8 mouse cellular contexts compared by ENCODE assay signal in genomic region chr4:46389612-46390341, GRCm38 (mm10). TPM values are rescaled to one million over a fixed set of nuclear protein-coding genes. Genes with fewer than 3 reads are reported as not detected.
DNase-seq lines count a peak whose midpoint lies in the region; ATAC-seq lines count a peak whose summit lies in the region.

No protein-coding gene starts in this region.

- peaks cover 20% of the 10 kb centered on the region for H3K36me3 ChIP-seq in forebrain, embryonic 14.5 days (ENCODE audit: control insufficient read depth, insufficient read depth, low read length)

- 0 out of 2 replicates have a peak, but pooled peaks have one; percentile 21 for ATAC-seq in forebrain, embryonic 14.5 days
- ATAC-seq in megakaryocyte, adult 5-6 weeks (ENCODE audit: poor library complexity, severe bottlenecking): peak; percentile 39

- peak; percentile 31 for DNase-seq in right cerebral cortex, adult 18-20 months
- DNase-seq in right cerebral cortex, postnatal 25 days: no peak
- DNase-seq in adrenal gland, postnatal 36 days: peak; percentile 39 to 49
- DNase-seq in forebrain, embryonic 14.5 days (ENCODE audit: low spot score): peak; percentile 65
- DNase-seq in kidney, postnatal 14 days: peak; percentile 57
- DNase-seq in telencephalon, adult 2 months (ENCODE audit: low read depth, low spot score): peak; percentile 35
- no peak for DNase-seq in gastrocnemius, adult 8-10 months (ENCODE audit: low spot score in 2 of 2)

- peak overlapping the region; percentile 86 for H3K27ac ChIP-seq in forebrain, embryonic 14.5 days (ENCODE audit: low read depth, low read length)

- peak overlapping the region; percentile 62 for H3K4me2 ChIP-seq in forebrain, embryonic 14.5 days (ENCODE audit: low read length)

- no peaks in the 10 kb centered on the region for H3K27me3 ChIP-seq in forebrain, embryonic 14.5 days (replicated peaks; ENCODE audit: control insufficient read depth, insufficient read depth, low read length)

- peaks cover 4% of the 10 kb centered on the region; the same call in 1 of the 2 replicates for H3K4me1 ChIP-seq in forebrain, embryonic 14.5 days (ENCODE audit: control insufficient read depth, insufficient read depth, low read length)

- no peaks in the 10 kb centered on the region for H3K9me3 ChIP-seq in forebrain, embryonic 14.5 days (replicated peaks; ENCODE audit: control insufficient read depth, low read length)

- H3K4me3 ChIP-seq in forebrain, embryonic 14.5 days (ENCODE audit: low read depth, low read length): peak overlapping the region; percentile 66

- peak overlapping the region; percentile 87 for H3K9ac ChIP-seq in forebrain, embryonic 14.5 days (ENCODE audit: low read length)

- 2% methylated on average over 24 of the region's 24 CpGs for WGBS in forebrain, embryonic 14.5 days

RNA-seq across cellular contexts. Expression of gene Trmo, which starts 0.5 kb away (rescaled TPM):
- total RNA-seq in adrenal gland, postnatal 36 days (2021): 1 to 10 TPM; 6.0 to 6.8 TPM
- polyA plus RNA-seq in forebrain, embryonic 14.5 days (2014; fragmentation: Nextera tagmentation; extraction: Ambion mirVana): 13.2 and 15.0 TPM in 2 replicates
- total RNA-seq in megakaryocyte, adult 5-6 weeks (2015): 6.9 and 8.4 TPM in 2 replicates
- 6.8 and 9.0 TPM in 2 replicates for total RNA-seq in megakaryocyte, adult 5-6 weeks (2017)
- total RNA-seq in gastrocnemius, adult 8-10 months (2022): 1 to 10 TPM; 2.1 to 2.8 (median 2.5) TPM

RNA-seq across cellular contexts. Expression of gene Hemgn, which starts 23.5 kb away (rescaled TPM):
- total RNA-seq in adrenal gland, postnatal 36 days (2021): under 1 TPM in 1 of 2 experiments, not detected in 1; 0.17 TPM
- polyA plus RNA-seq in forebrain, embryonic 14.5 days (2014; fragmentation: Nextera tagmentation; extraction: Ambion mirVana): 0.27 TPM in 1 of 2 replicates, not detected in the other
- total RNA-seq in megakaryocyte, adult 5-6 weeks (2015): 4.8 and 12.0 TPM in 2 replicates
- total RNA-seq in megakaryocyte, adult 5-6 weeks (2017): 5.8 and 11.8 TPM in 2 replicates
- total RNA-seq in gastrocnemius, adult 8-10 months (2022): not detected

RNA-seq across cellular contexts. Expression of gene Foxe1, which starts 46.4 kb away (rescaled TPM):
- total RNA-seq in adrenal gland, postnatal 36 days (2021): not detected
- not detected in 2 replicates for polyA plus RNA-seq in forebrain, embryonic 14.5 days (2014; fragmentation: Nextera tagmentation; extraction: Ambion mirVana)
- 0.11 TPM in 1 of 2 replicates, not detected in the other for total RNA-seq in megakaryocyte, adult 5-6 weeks (2015)
- not detected in 2 replicates for total RNA-seq in megakaryocyte, adult 5-6 weeks (2017)
- not detected for total RNA-seq in gastrocnemius, adult 8-10 months (2022)

Comparison
In these comparisons a context has a peak if more than half of its experiments do, and no peak if none do; other contexts are left out.
1. DNase-seq: peak in right cerebral cortex, adult 18-20 months (single experiment), adrenal gland, postnatal 36 days (2 of 2), forebrain, embryonic 14.5 days (single experiment), kidney, postnatal 14 days (single experiment) and telencephalon, adult 2 months (single experiment); none in right cerebral cortex, postnatal 25 days (single experiment) and gastrocnemius, adult 8-10 months (0 of 2).
2. RNA of gene Hemgn, which starts 23.5 kb away (total RNA-seq): 4.8 to 12.0 TPM in megakaryocyte, adult 5-6 weeks; 0.17 TPM in adrenal gland, postnatal 36 days and not detected in gastrocnemius, adult 8-10 months; every median in the first group is over 4 times any median in the second.